Mouse (Mus musculus): Measurements from ENCODE around the gene Olfr980.
"Not testable (repeated sequence)": the region's sequence is repeated elsewhere in the genome, so short reads cannot be mapped to it uniquely, and the experiment has no call there.

Gene Olfr980

DNA sequence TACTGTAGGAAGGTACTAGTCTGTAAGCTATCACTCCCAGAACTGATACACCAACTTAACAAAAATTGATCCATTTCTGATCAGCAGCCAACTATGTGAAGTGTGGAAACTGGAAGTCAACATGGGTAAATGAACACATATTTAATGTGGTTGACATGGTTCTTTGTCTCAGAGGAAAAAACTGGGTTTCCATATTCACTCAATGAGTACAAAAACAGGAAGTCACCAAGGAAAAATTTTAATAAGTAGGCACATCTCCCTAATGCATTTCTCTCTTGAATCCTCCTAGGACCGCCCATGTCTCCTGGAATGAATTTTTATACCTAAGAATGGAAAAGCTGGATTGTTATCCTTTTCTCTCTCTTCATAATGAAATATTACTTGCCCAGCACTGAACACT lies at the start of gene Olfr980:
Gene Olfr980, minus strand, starts transcription at position 101 of the 400 bp plus-strand sequence.
- DNase-seq (ENCODE audit: low read depth, low spot score), result no peak

DNA sequence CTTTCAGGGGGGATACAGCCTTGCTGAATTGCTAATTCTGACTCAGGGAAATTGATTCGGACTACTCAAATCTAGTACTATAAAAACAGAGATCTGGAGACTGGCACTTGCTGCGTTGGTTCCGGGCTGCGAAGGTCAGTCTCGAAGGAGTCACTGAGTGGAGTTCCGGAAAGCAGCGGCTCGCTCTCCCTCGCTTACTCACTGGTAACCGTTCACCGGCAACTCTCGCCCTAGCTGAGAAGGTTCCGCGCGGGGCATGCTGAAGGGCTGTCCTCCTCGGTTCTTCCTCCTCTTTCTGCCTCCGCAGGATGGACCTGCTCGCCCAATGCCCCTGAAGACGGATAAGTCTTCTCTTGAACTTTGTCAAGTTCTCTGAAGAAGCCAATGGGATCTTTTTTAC lies 40.8 kb upstream of the Olfr980 start:
- no peak for DNase-seq (ENCODE audit: low read depth, low spot score)

DNA sequence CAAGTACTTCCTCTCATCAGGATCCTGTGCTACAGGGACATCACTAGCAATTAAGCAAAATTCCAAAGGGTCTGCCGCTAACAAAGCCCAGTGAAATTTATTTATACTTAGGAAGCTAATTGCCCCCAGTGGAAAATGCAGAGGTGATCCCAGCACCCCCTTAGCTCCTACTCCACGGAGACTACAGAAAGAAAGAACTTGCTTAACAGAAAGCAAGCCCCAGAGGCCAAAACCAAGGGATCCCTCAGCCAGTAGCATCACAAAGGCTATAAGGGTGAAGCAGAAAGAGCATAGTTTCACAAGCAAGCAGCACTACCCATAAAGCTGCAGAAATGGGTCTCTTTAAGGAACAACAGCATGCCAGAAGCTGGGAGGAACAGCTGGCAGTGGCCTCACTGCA lies 11.8 kb upstream of the Olfr980 start, which contains the start of gene Olfr981:
Gene Olfr981, plus strand, starts transcription at position 301 of the 400 bp plus-strand sequence.
- no peak for DNase-seq (ENCODE audit: low read depth, low spot score)

DNA sequence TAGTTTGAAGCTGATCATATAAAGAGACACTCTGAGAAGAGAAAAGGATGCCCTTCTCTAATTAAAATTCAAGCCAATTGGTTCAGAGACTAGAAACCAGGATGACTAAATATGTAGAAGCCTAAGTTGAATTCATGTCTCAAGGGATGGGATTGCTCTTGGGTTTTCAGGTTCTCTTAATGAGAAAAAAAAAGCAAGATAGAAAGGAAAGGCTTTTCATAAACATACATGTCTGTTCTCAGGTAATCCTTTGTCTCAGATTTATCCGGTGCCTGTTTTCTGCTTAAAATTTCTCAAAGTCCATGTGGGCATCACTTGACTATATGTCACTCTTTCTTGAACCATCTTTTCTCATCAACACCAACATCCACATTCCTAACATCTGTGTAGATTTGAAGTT lies 6.0 kb downstream of the Olfr980 start, which contains the start of gene Olfr979:
Gene Olfr979, minus strand, starts transcription at position 101 of the 400 bp plus-strand sequence.
- DNase-seq (ENCODE audit: low read depth, low spot score), result no peak

DNA sequence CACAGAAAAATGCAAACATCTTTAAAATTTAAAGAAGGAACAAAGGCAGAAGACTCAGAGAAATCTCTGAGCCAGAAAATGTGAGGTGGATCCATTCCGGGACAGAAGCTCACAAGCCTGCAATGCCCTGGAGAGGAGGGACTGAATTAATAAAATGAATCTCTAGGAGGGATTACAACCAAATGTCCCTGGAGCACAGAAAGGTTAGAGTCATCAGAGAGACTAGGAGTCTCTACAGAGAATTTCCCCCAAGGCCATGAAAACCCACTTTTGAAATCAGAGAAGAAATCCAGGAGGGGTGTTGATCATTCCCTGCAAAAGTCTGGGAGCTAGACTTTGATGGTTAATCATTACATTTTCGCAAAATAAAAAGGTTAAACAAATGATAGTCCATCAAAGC lies 17.6 kb downstream of the Olfr980 start, which contains the start of gene Olfr978:
Gene Olfr978, plus strand, starts transcription at position 301 of the 400 bp plus-strand sequence.
- no peak for DNase-seq (ENCODE audit: low read depth, low spot score)

DNA sequence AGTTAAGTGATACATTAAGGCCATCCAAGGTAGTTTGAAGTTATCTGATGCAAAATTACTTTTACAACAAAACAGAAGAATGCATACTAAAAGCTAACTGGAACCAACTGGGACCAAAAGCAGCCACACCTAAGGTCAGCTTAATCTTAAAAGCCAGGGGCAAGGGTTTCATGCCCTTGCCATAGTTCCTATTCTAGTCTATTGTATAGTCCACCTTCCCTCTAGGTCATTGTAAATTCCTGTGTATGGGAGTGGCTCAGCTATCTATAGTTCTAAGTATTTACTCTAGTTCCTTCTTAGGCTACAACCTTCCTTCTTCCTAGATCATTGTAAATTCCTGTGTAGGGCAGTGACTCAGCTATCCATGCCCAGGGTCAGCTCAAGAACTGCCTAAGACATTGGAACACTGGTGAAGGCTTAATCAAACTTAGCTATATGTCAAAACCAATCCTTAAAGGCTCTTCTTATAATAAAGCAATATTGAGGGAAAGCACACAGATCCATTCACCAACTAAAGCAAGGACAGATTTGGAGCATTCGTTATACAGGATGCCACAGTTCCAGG lies 32.7 kb downstream of the Olfr980 start:
- not testable (repeated sequence) for DNase-seq (ENCODE audit: low read depth, low spot score)

DNA sequence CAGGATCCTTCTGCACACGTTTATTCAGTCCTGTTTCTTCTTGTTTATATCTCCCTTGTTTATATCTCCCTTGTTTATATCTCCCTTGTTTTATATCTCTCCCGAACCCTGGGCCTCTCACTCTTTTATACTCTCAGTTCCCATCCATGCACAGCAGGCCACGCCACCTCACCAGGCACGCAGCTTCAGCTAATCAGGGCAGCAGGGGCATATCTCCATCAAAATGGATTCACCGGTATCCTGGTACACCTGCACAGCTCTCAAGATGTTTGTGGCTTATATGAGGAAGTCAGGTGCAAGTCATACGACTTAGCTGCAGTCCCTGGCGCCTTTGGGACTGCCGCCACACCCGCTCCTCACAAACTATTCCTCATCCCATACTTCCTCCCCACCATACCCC lies 48.3 kb downstream of the Olfr980 start, which contains the start of gene Olfr976:
Gene Olfr976, minus strand, starts transcription at position 101 of the 400 bp plus-strand sequence.
- not testable (repeated sequence) for DNase-seq (ENCODE audit: low read depth, low spot score)

Data from WW6 (cell line).